Mouse (Mus musculus): ENCODE data around the gene 1700047I17Rik2. TPM values are rescaled to one million over a fixed set of nuclear protein-coding genes. Genes with fewer than 3 reads are reported as not detected.
"Not testable (repeated sequence)": the region's sequence is repeated elsewhere in the genome, so short reads cannot be mapped to it uniquely, and the experiment has no call there.

1700047I17Rik2 gene
- total RNA-seq (2021): 1 to 10 TPM in 1 of 2 experiments, under 1 TPM in 1; 0.59 to 5.4 TPM
- long read RNA-seq, experiment 1, transcript 1700047I17Rik2-201 (5 exons, 3,863 nt): major isoform, 10 of 14 reads
- long read RNA-seq, experiment 1, partial matches to known transcripts: 0 of 14 reads
- long read RNA-seq, experiment 1, other reads (novel, unspliced or antisense): 4 of 14 reads
- long read RNA-seq, experiment 2, transcript 1700047I17Rik2-201 (5 exons, 3,863 nt): major isoform, 16 of 17 reads
- long read RNA-seq, experiment 2, partial matches to known transcripts: 0 of 17 reads
- long read RNA-seq, experiment 2, other reads (novel, unspliced or antisense): 1 of 17 reads

GRCm38 (mm10) chr12:55199306-55199705, at the start of gene 1700047I17Rik2:
Gene 1700047I17Rik2 (plus strand): TSS chr12:55199592.
- DNase-seq; intact Hi-C loops (cut with DNase I); H3K27ac ChIP-seq; H3K4me3 ChIP-seq: not testable (repeated sequence)

DNA sequence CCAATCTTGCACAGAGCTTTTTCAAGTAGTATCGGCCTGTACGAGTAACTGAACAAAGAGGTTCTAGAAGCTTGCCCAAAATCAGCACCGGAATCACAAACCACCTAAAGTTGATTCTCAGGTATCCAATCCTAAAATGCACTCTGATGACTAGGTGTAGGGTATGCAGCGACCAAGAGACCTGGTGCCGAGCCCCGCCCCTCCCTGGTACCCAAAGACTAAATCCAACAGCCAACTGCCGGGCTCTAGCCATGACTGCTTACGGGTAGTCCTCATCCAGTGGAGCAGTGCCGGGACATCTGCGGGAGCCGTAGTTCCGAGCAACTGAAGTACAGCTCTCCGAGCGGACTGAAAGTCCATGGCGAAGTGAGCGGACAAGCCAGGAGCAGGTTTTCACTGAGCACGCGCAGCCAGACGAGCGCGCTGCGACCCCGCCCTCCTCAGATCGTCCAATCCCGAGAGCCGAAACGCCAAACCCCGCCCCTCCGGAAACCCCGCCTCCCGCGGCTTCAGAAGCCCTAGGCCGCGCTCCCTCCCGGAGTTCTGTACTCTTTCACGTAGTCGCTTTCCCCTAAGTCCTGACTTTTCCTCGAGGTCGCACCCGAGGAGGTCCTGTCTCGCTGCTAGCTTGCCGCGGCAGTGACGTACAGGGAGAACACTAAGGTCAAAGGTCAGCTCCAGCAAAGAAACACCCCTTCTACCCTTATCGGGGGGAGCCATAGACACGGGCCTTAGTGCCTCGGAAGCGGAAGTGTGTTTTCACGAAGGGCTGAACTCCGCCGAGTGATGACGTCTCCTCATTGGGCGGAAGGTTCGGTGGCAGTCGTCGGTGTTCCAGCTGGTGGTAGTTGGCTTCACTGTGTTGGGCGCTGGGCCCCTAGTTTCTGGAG, 44.6 kb upstream of the 1700047I17Rik2 start, which contains the start of gene Srp54b:
Gene Srp54b, plus strand, starts transcription at position 546 of the 890 bp plus-strand sequence.
- DNase-seq; intact Hi-C loops (cut with DNase I): not testable (repeated sequence)
- peak within 1 kb of the TSS; percentile 74 for H3K27ac ChIP-seq
- H3K4me3 ChIP-seq: peak within 1 kb of the TSS; percentile 68

GRCm38 (mm10) chr12:55155449-55155783, 44.0 kb upstream of the 1700047I17Rik2 start:
- intact Hi-C loops (cut with DNase I); DNase-seq: not testable (repeated sequence)
- Histone ChIP-seq H3K27ac (peak overlapping the region; percentile 74), H3K4me3 (peak overlapping the region; percentile 68)

DNA sequence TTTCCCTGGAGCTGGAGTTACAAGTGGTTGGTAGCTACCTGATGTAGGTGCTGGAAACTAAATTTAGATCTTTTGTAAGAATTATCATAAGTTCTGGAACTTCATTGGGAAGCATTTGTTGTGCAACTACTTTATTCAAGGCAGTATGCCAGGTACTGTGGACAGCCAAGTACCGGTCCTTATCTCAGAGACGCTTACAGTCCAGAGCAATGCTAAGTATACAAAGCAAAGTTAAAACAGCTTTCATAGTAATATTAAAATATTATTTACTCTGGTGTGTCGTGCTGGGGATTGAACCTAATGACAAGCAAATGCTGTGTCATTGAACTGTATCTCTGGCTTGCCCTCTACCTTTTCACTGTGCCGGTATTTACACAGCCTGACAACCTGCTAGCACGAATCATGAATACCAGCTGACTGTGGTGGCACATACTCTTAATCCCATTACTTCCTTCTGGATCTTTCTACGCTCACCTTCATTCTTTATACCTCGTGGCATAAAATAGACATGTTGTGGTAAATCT, 32.3 kb upstream of the 1700047I17Rik2 start:
- intact Hi-C loops (cut with DNase I); H3K4me3 ChIP-seq; H3K27ac ChIP-seq; DNase-seq: not testable (repeated sequence)

- DNase-seq; H3K27ac ChIP-seq; H3K4me3 ChIP-seq; intact Hi-C loops (cut with DNase I): not testable (repeated sequence)
Measured at GRCm38 (mm10) chr12:55187686-55188085, 11.7 kb upstream of the 1700047I17Rik2 start.

GRCm38 (mm10) chr12:55189127-55189526, 10.3 kb upstream of the 1700047I17Rik2 start:
- intact Hi-C loops (cut with DNase I); H3K27ac ChIP-seq; DNase-seq; H3K4me3 ChIP-seq: not testable (repeated sequence)

GRCm38 (mm10) chr12:55199799-55200198, 407 bp downstream of the 1700047I17Rik2 start:
- intact Hi-C loops (cut with DNase I): not testable (repeated sequence)

GRCm38 (mm10) chr12:55212944-55213343, 13.6 kb downstream of the 1700047I17Rik2 start:
- H3K4me3 ChIP-seq; intact Hi-C loops (cut with DNase I); DNase-seq; H3K27ac ChIP-seq: not testable (repeated sequence)

More at GRCm38 (mm10) chr12:55199799-55200198, 407 bp downstream of the 1700047I17Rik2 start:
- DNase-seq, H3K27ac ChIP-seq, H3K4me3 ChIP-seq: not testable (repeated sequence)

DNA sequence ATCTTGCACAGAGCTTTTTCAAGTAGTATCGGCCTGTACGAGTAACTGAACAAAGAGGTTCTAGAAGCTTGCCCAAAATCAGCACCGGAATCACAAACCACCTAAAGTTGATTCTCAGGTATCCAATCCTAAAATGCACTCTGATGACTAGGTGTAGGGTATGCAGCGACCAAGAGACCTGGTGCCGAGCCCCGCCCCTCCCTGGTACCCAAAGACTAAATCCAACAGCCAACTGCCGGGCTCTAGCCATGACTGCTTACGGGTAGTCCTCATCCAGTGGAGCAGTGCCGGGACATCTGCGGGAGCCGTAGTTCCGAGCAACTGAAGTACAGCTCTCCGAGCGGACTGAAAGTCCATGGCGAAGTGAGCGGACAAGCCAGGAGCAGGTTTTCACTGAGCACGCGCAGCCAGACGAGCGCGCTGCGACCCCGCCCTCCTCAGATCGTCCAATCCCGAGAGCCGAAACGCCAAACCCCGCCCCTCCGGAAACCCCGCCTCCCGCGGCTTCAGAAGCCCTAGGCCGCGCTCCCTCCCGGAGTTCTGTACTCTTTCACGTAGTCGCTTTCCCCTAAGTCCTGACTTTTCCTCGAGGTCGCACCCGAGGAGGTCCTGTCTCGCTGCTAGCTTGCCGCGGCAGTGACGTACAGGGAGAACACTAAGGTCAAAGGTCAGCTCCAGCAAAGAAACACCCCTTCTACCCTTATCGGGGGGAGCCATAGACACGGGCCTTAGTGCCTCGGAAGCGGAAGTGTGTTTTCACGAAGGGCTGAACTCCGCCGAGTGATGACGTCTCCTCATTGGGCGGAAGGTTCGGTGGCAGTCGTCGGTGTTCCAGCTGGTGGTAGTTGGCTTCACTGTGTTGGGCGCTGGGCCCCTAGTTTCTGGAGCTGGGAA, 30.5 kb downstream of the 1700047I17Rik2 start, which contains the start of gene Srp54c:
Gene Srp54c, plus strand, starts transcription at position 543 of the 894 bp plus-strand sequence.
- Histone ChIP-seq H3K4me3 (peak within 1 kb of the TSS; percentile 69), H3K27ac (peak within 1 kb of the TSS; percentile 75)
- intact Hi-C loops (cut with DNase I); DNase-seq: not testable (repeated sequence)

DNA sequence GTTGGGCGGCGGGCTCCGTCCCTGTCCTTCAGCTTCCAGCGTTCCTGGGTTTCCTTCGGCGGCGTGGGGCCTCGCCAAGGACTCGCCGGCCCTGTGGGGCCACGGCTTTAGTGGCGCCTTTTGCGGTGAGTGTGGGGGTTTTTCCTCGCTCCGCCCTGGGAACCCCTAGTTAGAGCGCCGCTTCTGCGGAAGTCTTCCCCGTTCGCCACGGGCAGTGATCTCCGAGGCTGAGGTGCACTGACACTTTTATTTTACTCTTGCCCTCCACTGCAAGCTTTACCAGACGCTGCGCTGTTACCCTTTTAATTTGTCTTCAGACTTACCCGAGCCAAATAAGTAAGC, 31.1 kb downstream of the 1700047I17Rik2 start:
- H3K27ac ChIP-seq: peak overlapping the region; percentile 75
- DNase-seq: not testable (repeated sequence)

DNA sequence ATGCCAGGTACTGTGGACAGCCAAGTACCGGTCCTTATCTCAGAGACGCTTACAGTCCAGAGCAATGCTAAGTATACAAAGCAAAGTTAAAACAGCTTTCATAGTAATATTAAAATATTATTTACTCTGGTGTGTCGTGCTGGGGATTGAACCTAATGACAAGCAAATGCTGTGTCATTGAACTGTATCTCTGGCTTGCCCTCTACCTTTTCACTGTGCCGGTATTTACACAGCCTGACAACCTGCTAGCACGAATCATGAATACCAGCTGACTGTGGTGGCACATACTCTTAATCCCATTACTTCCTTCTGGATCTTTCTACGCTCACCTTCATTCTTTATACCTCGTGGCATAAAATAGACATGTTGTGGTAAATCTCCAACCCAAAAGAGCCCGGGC, 42.9 kb downstream of the 1700047I17Rik2 start:
- H3K27ac ChIP-seq; intact Hi-C loops (cut with DNase I): not testable (repeated sequence)

More for the DNA sequence above, 31.1 kb downstream of the 1700047I17Rik2 start:
- H3K4me3 ChIP-seq: peak overlapping the region; percentile 69
- intact Hi-C loops (cut with DNase I): not testable (repeated sequence)

GRCm38 (mm10) chr12:55261950-55262349, 62.6 kb downstream of the 1700047I17Rik2 start:
- H3K27ac ChIP-seq; intact Hi-C loops (cut with DNase I); H3K4me3 ChIP-seq; DNase-seq: not testable (repeated sequence)

More for the DNA sequence above, 42.9 kb downstream of the 1700047I17Rik2 start:
- not testable (repeated sequence) for H3K4me3 ChIP-seq, DNase-seq

DNA sequence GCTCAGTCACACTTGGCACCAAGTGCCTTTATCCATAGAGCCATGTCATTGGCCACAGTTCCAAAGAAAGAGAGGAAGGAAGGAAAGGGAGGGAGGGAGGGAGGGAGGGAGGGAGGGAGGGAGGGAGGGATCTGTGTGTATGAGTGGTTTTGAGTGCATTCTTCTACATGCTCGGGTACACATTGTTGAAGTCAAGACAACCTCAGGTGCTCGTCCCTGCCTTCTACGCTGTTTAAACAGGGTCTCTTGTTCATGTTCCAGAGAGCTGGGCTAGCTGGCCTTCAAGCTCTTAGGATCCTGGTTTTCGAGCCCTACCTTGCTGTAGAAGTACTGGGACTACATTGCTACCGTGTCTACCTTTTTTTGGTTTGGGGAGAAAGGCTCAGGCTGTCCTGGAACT, 64.0 kb downstream of the 1700047I17Rik2 start:
- H3K4me3 ChIP-seq; DNase-seq; H3K27ac ChIP-seq; intact Hi-C loops (cut with DNase I): not testable (repeated sequence)
